Mouse (Mus musculus) brown adipose tissue, adult 24 weeks (tissue): ENCODE data around the gene Tbc1d24. TPM values are rescaled to one million over a fixed set of nuclear protein-coding genes. Genes with fewer than 3 reads are reported as not detected.

Source experiments
- H3K27ac ChIP-seq: fragments of 200-500 bp; replicated peaks from 2 replicates; pipeline ENCODE4 v1.5.1; 2012; ENCODE audit warnings: low read depth, mild to moderate bottlenecking, low read length
- H3K4me1 ChIP-seq: fragments of 200-500 bp; 2 replicates; pipeline ENCODE4 v1.6.1; 2012; ENCODE audit warnings: low read length, mixed read lengths; ENCODE audit not compliant: control insufficient read depth, insufficient read depth, insufficient read length
- H3K4me3 ChIP-seq: fragments of 200-500 bp; 2 replicates; pipeline ENCODE4 v1.5.1; 2012; ENCODE audit warnings: low read depth, mild to moderate bottlenecking, low read length, moderate library complexity; ENCODE audit not compliant: insufficient read depth
- polyA plus RNA-seq: library from polyadenylated mRNA; stranded (reverse); fragments of >200 nt; gene quantifications from 2 replicates; pipeline ENCODE4 v1.2.4, GENCODE M21; 2012; ENCODE audit not compliant: missing spikeins, insufficient read depth, insufficient read length

Tbc1d24 gene
- polyA plus RNA-seq, 1 experiment, result 7.0 TPM

DNA sequence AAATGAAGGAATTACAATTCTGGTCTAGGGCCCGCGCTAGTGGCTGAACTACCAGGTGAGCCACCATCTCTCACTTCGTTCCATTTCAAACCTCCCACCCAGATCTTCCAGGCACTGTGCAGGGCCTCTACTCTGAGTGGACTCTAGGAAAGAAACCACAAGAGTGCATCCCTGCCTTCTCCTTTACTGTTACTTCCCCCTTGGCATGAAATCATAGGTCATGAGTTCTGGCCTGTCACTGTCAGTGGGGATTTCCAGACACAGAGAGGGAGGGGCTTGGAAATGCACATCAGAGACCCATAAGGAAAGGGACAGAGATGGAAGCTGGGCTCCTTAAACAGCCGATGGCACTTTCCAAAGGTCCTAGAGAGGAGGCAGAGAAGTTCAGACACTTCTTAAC is 33.6 kb downstream of the Tbc1d24 start:
- peaks cover 7% of the 10 kb centered on the region for H3K4me1 ChIP-seq
- peak overlapping the region; percentile 74 for H3K27ac ChIP-seq
- H3K4me3 ChIP-seq, result no peak overlapping the region

DNA sequence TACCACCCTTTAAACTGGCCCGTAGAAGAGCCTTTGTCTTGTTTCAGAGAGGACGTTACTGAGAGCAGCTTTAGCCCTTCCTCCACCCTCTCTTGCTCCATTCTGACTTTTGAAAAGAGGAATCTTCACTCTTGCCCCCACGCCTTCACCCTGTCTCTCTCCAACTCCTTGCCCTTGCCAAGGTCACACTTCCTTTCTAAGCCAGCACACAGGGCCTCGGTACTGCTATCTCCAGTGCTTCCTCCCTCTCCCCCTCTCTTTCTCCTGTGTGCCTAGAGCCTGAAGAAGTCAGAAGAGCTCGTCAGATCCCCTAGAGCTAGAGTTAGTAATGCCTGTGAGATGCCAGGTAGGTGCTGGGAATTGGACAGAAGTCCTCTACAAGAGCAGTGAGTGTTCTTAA is 34.6 kb downstream of the Tbc1d24 start:
- H3K4me1 ChIP-seq, result peaks cover 7% of the 10 kb centered on the region
- peak overlapping the region; percentile 58 for H3K27ac ChIP-seq
- 0 out of 2 replicates have a peak overlapping the region, but pooled peaks have one; percentile 1 for H3K4me3 ChIP-seq

DNA sequence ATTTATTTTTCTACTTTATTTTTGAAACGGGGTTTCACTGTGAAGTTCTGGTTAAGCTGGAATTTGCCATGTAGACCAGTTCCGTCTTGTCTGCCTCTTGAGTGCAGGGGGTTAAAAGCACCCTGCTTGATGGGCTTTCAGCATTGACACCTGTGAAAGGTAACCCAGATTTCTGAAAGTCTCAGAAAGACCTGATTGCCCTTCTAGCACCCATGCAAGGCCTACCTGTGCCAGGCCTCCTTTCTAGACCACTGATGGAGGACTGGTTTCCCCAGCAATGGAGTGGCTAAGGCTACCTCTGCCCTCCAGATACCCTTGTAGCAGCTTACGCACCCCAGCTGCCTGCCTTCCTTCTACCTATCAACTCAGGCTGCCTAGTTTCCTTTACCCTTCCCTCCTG is 35.2 kb downstream of the Tbc1d24 start:
- Histone ChIP-seq H3K27ac (peak overlapping the region; percentile 55; the same call in 1 of the 2 replicates), H3K4me3 (peak overlapping the region; percentile 79), H3K4me1 (peaks cover 7% of the 10 kb centered on the region)

DNA sequence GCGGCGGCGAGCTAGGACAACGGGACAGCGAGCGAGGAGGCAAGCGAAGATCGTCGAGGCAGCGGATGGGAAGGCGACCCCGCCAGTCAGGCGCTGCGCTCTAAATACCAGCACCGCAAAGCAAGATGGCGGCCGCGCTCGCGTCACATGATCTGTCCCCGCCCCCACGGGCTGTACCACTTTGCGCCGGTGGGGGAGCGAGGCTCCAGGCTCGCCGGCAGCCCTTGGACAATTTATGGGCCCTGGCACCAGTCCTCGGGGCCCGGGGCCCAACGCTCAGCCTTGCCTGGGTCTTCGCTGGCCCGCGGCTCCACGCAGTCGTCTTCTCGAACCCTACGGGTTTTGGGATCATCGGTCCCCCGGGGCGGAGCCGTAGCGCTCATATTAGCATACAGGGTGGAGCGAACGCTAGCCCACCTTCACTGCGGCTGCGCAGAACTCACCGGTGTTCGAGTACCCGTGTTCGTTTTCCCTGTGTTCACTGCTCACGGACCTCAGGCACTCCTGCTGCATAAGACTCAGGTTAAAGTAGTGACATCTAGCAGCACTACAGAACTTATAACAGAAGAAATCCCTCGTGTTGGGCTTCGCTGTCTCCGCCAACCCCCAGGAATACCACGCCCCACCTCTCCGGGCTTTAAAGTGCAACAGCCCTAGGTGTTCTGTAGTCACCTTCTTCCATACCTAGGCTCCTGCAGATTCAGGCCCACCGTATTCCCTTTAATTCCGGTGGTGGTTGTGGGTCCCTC is 35.9 kb downstream of the Tbc1d24 start, which contains the start of gene Atp6v0c:
Gene Atp6v0c, minus strand, starts transcription at position 386 of the 749 bp plus-strand sequence.
- peak within 1 kb of the TSS; percentile 99 for H3K27ac ChIP-seq
- peak within 1 kb of the TSS; percentile 79 for H3K4me3 ChIP-seq
- peaks cover 7% of the 10 kb centered on the region for H3K4me1 ChIP-seq

DNA sequence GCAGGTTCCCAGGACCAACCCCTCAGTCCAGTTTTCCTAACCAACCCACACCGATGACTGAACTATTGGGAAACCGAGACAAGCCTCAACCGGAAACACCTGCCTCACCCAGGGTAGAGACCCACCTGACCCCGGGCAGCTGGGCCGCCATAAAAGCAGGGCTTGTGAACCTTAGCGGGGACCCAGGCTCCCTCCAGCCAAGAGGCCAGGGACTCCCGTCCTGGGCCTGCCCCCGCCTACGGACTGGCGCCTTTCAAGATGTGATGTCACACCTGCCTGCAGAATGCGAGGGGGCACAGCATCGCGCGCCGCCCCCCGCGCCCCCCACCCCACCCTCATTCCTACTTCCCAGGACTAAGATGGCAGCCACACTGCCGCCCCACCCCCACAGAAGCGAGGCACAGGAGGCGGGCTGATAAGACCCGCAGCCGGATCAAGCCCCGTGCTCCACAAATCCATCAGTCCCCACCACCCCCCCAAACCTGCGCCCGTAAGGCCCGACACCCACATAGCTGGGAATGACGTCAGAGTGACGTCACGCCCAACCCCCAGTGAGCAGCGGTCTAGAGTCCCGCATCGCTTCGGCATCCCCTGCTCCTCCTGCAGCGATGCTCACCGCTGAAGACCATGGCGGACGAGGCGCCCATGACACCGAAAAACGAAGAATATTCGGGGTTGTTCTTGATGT is 36.6 kb downstream of the Tbc1d24 start:
- peaks cover 7% of the 10 kb centered on the region for H3K4me1 ChIP-seq
- H3K27ac ChIP-seq, result peak overlapping the region; percentile 99
- peak overlapping the region; percentile 79 for H3K4me3 ChIP-seq

DNA sequence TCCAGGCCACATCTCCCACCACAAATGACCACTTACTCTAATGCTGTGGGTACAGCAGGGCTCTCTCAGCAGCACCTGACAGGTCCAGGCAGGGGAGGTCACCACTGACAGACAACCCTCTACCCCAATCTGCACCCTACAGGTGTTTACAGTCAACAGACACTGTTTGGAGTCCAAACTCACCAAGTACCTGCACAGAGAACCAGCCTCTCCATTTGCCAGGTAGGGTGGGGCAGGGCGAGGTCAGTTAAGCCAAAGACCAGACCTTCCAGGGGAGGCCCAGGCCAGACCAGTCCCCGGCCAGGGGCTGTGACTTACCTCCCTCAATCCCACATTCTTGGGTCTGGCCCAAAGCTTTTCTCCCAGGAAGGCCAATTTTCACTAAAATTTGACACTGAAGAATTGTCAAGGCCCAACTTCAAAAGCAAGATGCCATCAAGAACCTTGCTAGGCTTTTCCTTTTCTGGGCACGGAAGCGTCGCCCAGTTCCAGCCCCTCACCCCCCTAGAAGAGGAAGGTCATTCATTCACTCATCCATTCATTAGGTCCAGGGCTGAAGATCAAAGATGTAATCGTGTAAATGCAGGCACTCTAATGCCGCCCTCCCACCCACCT is 37.4 kb downstream of the Tbc1d24 start:
- Histone ChIP-seq H3K4me3 (peak overlapping the region; percentile 79), H3K27ac (peak overlapping the region; percentile 67), H3K4me1 (peaks cover 7% of the 10 kb centered on the region)

DNA sequence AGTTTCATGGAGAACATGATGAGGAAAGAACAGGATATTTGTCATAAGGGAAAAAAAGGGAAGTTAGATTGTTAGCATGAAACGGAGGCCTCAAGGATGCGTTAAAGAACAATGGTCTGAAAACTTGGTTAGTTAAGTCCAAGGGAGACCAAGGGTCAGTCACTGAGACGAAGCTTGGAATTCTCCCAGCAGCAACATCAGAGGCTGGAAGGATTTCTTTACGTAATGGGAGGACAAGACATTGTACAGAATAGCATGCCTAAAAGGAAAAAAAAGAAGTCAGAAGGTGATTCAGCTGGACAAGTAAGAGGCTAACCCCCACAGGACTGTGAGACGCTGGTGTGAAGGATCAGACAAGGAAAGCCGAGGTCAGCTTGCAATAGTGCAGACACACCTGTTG is 38.2 kb downstream of the Tbc1d24 start:
- Histone ChIP-seq H3K4me3 (peak overlapping the region; percentile 14), H3K27ac (peak overlapping the region; percentile 58), H3K4me1 (peaks cover 10% of the 10 kb centered on the region)

DNA sequence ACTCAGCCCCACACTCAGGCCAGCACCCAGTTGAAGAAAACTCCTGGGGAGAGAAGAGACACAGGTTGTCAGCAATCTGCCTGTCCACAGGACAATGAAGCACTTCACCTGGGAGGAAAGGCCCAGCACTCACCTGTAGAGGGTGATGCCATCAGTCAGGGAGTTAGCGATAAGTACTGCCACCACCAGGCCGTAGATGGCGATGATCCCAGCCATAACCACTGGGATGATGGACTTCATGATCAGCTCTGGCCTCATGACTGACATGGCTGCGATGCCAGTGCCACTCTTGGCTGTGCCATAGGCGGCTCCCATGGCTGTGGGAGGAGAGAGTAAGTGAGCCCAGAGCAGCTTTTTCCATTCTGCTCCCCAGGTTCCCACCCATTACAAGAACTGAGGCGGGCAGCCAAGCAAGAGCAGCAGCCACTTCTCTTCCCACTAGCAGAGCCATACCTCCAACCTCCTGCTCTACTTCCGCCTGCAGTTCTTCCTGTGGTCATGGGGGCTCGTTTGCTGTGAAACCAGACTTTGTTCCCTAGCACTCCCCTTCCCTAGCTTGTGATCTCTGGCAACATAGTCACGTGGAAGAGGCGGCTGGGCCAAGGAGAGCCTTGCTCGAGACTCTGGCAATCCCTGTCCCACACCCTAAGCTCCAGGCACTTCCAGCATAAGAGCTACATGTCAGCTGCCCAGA is 40.6 kb downstream of the Tbc1d24 start:
- Histone ChIP-seq H3K27ac (peak overlapping the region; percentile 6; the same call in 1 of the 2 replicates), H3K4me1 (peaks cover 10% of the 10 kb centered on the region), H3K4me3 (no peak overlapping the region)

DNA sequence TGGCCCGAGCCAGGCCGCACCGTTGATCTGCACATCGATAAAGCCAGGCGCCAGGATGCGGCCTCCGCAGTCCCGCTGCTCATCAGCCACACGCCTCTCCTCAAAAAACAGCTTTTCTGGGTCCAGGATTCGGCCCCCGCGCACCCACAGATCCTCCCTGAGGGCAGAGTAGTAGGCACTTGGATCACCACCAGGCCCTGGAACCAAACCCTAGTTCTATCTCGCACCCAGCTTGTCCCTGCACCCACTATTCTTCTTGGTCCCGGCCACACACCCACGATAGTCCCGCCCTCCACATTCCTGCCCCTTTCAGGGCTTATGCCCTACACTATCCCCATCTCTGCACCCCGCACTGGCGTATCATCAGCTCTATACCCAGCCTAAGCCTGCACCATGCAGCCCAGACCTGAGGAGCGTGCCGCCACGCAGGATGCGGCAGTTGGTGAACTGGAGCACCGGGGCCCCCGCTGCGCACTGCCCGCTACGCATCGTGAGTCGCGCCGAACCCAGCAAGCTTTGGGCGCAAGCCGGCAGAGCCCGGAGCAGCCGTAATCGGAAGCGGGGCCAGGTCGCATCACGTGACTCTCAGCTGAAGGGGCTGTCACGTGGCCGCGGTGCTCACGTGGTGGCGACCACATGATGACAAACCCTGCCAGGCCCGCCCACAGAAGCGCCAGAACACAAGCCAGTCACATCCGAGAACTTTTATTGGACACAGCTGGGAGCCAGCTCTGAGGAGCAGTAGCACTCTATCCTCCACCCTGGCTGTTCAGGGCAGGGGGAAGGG is 42.0 kb downstream of the Tbc1d24 start, which contains the start of gene Amdhd2:
Gene Amdhd2, minus strand, starts transcription at position 591 of the 787 bp plus-strand sequence.
- peaks cover 10% of the 10 kb centered on the region for H3K4me1 ChIP-seq
- peak within 1 kb of the TSS; percentile 77 for H3K4me3 ChIP-seq
- H3K27ac ChIP-seq, result peak within 1 kb of the TSS; percentile 54

DNA sequence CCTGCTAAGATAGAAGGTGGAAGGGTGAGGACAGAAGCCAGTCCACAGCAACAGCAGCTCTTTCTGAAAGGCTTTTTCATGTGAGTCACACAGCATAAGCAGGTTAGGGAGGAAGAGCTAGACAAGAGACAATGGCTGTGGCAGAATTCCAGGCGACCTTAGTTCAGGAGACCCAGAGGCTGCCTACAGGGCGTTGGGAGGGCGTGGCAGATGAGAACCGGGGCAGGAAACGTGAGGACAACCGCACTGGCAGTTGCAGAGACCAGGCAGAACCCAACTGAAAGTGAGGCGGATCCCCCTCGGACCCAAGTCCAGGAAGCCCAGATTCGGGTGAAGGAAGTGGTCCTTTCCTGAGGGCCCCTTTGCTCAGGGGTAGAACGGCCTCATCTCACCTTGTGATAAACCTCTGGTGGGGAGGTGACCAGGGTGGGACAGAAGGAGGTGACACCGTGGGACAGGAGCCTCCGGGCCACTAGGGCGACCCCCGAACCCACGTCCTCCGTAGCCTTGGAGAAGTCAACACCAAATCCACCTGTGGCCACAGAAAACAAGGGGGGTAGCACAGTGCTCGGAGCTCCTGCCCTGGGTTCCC is 42.7 kb downstream of the Tbc1d24 start:
- Histone ChIP-seq H3K4me1 (peaks cover 3% of the 10 kb centered on the region), H3K4me3 (peak overlapping the region; percentile 77), H3K27ac (peak overlapping the region; percentile 54)

DNA sequence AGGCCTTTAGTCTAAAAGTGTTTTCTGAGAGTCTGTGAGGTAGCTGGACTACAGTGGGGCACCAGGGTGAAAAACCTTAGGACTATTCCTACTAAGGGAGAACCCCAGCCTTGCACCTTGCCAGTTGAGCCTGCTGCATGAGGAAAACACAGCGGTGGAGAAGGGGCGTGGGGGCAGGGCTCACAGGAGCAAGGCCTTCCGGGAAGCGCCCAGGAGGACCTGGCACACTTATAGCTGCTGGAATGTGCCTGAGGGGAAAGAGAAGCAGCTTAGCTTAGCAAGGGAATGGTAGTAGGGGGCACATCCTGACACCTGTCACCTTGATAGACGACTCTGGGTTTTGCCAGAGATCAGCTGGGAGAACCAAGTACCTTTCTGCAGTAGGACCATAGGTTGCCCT is 43.9 kb downstream of the Tbc1d24 start:
- H3K4me1 ChIP-seq, result peaks cover 3% of the 10 kb centered on the region; the same call in 1 of the 2 replicates
- no peak overlapping the region for H3K27ac ChIP-seq

DNA sequence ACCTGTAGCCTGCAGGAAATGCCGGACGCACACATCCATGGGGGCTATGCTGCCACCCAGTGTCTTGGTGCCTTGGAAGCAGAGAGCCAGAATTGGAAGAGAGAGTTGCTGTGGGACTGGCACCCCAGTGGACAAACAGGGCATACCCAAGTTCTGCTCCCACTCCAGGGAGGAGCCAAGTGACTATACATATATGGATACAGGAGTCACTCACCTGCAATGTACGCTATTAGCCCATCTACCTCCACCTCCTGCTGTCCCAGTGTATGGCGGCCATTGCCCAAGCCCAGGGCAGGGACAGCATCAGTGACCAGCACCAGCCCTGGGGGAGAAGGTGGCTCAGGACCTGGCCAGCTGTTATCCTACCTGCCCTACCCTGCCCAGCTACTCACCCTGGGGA is 47.8 kb downstream of the Tbc1d24 start:
- no peaks in the 10 kb centered on the region; the same call in 1 of the 2 replicates for H3K4me1 ChIP-seq
- no peak overlapping the region for H3K27ac ChIP-seq
- H3K4me3 ChIP-seq, result no peak overlapping the region

More for the DNA sequence above, 43.9 kb downstream of the Tbc1d24 start:
- no peak overlapping the region for H3K4me3 ChIP-seq

DNA sequence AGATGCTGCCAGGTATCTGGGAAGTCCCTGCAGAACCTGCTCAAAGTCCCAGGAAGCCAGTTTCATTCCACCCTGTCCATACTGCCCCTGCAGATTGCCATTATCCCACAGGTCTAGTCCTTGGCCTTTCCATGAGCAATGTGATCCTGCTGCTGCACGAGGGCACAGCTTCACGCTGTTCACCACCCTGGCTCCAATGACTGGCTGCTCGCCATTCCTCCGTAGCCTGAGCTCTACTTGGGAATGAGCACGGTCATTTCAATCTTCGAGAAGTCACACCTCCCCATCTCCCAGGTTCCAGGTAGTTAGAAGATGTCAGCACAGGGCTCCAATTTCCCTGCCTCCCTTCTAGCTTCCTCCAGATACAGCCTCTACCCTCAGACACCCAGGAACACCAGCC is 48.2 kb downstream of the Tbc1d24 start:
- H3K27ac ChIP-seq, result no peak overlapping the region

DNA sequence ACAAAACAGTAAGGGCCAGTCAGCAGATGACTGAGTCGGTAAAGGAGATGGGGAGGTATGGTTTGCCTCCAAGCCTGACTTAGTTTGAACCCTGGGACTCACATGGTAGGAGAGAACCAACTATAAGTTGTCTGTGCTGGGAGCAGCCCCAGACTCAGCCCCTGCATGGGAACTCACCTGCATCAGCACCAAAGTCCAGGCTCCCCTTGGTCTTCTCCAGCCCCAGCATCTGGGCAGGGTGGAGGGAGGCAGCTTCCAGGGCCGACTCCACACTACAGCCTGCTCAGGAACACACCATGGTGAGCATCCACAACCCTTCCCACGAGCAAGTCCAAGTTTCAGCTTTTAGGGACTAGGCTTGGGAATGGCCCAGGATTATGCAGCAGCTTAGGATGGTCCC is 49.0 kb downstream of the Tbc1d24 start:
- no peak overlapping the region for H3K4me3 ChIP-seq
- no peak overlapping the region for H3K27ac ChIP-seq
- H3K4me1 ChIP-seq, result no peaks in the 10 kb centered on the region

More for the DNA sequence above, 48.2 kb downstream of the Tbc1d24 start:
- H3K4me3 ChIP-seq, result no peak overlapping the region
- no peaks in the 10 kb centered on the region for H3K4me1 ChIP-seq
